Mouse (Mus musculus) thymus, postnatal 14 days (tissue): Measurements from ENCODE around the gene Epha6.

Experiments
- DNase-seq: peaks from one replicate; pipeline ENCODE4 v3.0.0; 2021

Epha6 gene

GRCm38 (mm10) chr16:60605061-60605831 is at the start of gene Epha6:
TSS of gene Epha6 (minus strand) at chr16:60605531.
- no peak for DNase-seq

DNA sequence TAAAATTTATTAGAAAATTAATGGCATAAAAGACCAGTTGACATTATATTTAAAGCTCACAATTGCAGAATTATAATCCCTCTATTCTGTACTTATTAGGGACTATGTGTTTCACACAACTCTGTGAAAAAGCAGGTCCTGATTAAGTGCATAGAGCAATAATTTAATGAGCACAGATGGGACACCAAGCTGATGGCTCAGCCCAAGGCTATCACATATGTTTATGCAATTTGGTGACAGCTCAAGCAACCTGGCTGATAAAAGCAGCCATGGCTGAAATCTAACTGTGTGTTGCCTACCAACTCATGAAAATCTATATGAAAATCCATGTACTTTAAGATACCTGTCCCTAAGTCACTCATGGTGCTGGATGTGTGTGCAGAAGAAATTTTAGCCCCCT is 46.4 kb upstream of the Epha6 start:
- no peak for DNase-seq

- no peak for DNase-seq
These were observed 22.8 kb upstream of the Epha6 start for GRCm38 (mm10) chr16:60628091-60628490.

GRCm38 (mm10) chr16:60605832-60606583 is 677 bp upstream of the Epha6 start:
- no peak for DNase-seq

DNA sequence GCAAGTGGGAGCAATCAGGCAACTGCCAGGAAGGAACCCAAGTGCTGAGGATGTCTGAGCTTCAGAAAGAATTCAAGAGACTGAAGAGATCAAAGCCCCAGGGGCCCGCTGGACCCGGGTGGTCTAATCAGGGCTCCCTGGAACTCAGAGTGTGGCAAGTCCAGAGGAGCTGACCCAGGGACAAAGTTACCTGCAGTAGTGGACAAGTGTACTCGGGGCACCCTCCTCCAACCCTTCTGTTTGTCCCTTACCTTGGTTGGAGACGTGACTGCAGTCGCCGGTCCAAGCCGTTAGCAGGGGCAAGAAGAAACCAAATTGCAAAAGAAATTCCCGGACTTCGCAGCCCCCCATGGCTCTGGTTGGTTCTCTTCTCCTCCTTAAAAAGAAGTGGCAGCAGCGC is 718 bp downstream of the Epha6 start:
- DNase-seq: no peak

DNA sequence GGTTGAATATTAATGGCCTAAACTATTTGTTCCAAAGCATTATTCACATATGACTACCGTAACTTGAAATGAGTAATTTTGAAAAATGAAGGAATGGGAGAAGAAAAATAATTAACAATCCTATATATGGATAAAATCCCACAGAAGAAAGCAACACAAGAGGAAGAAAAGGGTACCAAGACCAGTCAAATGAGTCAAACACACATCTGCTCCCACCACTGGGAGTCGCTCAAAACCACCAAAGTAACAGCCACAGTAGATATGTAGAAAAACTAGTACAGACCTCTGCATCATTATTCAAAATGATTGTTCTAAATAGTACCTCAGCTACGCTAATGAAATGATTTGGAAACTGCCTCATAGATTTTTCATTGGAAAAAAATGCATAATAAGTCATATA is 20.0 kb downstream of the Epha6 start:
- DNase-seq: no peak

DNA sequence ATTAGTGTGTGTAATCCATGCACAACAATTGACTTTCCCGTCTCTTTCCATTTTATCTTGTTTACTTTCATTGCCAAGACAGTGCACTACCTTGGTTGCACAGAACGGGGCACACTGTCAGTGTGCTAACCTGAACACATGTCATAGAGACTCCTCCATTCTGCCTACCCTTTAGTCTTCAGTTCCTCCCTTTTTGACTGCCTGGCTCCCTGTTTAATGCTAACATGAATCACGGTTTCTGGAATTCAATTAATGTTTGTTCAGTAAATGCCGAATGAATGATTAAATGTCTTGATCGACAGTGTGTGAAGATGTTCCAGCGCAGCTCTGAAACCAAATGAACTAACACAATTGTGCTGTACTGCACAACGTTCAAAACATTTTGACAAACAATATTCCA is 20.6 kb downstream of the Epha6 start:
- DNase-seq: no peak

DNA sequence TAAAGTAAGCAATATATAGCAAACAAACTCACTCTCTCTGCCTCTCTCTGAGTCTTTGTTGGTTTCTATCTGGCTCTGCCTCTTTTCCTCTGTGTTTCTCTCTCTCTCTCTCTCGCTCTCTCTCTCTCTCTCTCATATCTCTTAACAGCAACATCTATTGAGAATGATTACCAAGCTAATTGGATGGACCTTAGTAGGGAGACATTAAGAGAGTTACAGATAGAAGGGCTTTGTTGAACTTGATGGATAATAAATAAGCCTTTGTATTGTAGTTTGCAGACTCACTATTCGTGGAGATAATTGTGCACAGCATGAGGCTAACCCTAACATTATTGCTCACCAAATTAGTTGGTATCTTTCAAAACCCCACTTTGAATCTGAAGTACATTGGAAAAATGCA is 34.8 kb downstream of the Epha6 start:
- DNase-seq: no peak

DNA sequence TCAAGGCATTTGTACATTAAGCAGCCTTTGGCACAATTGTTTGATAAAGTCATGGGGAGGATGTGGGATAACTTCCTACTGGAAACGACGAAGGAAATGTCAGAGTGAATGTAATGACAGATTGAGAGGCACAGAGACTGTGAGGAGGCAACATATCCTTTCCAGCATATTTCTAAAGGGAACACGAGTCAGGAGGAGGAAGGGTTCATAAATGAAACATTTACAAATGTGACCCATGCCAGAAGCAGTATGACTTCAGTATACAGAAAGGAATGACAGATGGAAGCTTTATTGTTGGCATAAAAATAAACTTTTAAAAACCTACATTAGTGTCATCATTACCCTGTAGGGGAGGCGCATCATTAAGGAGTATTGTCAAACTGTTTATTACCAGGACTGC is 60.9 kb downstream of the Epha6 start:
- DNase-seq: no peak

DNA sequence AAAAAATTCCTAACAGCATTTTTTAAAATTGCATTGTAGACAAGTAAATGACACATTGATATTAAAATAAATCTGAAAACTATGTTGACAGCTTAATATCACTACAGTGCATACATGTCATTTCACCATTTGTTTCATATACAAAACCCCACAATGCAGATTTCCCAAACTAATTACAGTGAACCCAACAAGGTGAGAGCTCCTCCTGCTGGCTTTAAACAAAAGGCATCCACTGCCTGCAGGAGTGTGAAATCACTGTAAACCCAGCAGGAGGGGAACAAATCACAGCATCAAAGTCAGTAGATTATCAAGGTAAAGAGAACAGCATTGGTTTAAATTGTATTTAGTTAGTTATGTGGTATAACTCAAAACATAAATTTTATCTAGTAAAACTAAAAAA is 67.1 kb downstream of the Epha6 start:
- no peak for DNase-seq

- DNase-seq: no peak
These were observed 95.6 kb downstream of the Epha6 start for GRCm38 (mm10) chr16:60509707-60510106.

DNA sequence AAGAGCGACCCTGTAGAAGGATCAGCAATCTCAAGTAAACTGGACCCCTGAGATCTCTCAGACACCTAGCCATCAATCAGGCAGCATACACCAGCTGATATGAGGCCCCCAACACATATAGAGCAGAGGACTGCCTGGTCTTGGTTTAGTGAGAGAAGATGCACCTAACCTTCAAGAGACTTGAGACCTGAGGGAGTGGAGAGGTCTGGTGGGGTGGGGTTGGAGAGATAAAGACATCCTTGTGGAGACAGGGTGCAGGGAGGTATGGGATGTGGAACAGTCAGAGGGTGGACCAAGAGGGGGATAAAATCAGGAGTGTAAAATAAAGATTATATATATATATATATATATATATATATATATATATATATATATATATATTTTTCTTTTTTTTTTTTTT is 105.8 kb downstream of the Epha6 start:
- no peak for DNase-seq

- DNase-seq: no peak
These were observed 129.6 kb downstream of the Epha6 start for GRCm38 (mm10) chr16:60475776-60476175.

- no peak for DNase-seq
These were observed 137.0 kb downstream of the Epha6 start for GRCm38 (mm10) chr16:60468200-60468785.

- DNase-seq: no peak
These were observed 170.0 kb downstream of the Epha6 start for GRCm38 (mm10) chr16:60435283-60435682.

- DNase-seq: no peak
These were observed 171.1 kb downstream of the Epha6 start for GRCm38 (mm10) chr16:60434241-60434640.

- DNase-seq: no peak
These were observed 210.0 kb downstream of the Epha6 start for GRCm38 (mm10) chr16:60395306-60395705.

- no peak for DNase-seq
These were observed 212.4 kb downstream of the Epha6 start for GRCm38 (mm10) chr16:60392961-60393360.

DNA sequence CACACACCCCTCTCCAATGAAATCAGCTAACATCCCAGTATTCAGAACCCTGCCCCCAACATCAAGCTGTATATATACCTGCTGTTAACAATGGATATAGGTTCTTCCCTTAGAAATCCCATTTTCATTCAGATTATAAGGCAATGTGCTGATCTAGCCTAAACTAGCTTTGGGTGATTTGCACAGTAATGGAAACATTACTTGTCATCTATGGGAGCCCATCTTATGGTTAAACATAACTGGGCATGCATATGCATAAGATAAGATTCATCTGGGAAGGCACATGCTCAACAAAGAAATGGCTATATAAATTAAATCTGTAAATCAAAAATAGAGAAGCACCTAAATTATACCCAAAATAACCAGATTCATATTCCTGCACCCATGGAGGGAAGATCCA is 230.2 kb downstream of the Epha6 start:
- DNase-seq: no peak

- DNase-seq: no peak
These were observed 321.4 kb downstream of the Epha6 start for GRCm38 (mm10) chr16:60283963-60284362.

- DNase-seq: no peak
These were observed 331.2 kb downstream of the Epha6 start for GRCm38 (mm10) chr16:60274109-60274508.

- no peak for DNase-seq
These were observed 338.7 kb downstream of the Epha6 start for GRCm38 (mm10) chr16:60266367-60267351.
